Mouse (Mus musculus) embryonic facial prominence, embryonic 15.5 days (tissue): ENCODE measurements around the gene H3f3a. TPM values are rescaled to one million over a fixed set of nuclear protein-coding genes. Genes with fewer than 3 reads are reported as not detected.
A peak's percentile ranks its signal among the peaks of the same experiment; 100 is the strongest.

Experiments
- ATAC-seq: fragments of 200-750 bp; cut with Nextera tagmentation; 2 replicates; pipeline ENCODE4 v1.8.0; 2017; ENCODE audit warnings: low read depth, moderate TSS enrichment; ENCODE audit not compliant: insufficient number of reproducible peaks, low FRiP score, low TSS enrichment
- H3K27ac ChIP-seq: fragments of 300-500 bp; sonication (generic); replicated peaks from 2 replicates; pipeline ENCODE4 v1.5.1; 2015; ENCODE audit warnings: mild to moderate bottlenecking, inconsistent platforms
- H3K27me3 ChIP-seq: fragments of 300-500 bp; sonication (generic); 2 replicates; pipeline ENCODE4 v1.6.1; 2015; ENCODE audit warnings: inconsistent platforms
- H3K36me3 ChIP-seq: fragments of 300-500 bp; sonication (generic); 2 replicates; pipeline ENCODE4 v1.6.1; 2015; ENCODE audit warnings: mild to moderate bottlenecking, inconsistent platforms
- H3K4me1 ChIP-seq: fragments of 300-500 bp; sonication (generic); 2 replicates; pipeline ENCODE4 v1.6.1; 2015; ENCODE audit warnings: inconsistent platforms
- H3K4me2 ChIP-seq: fragments of 300-500 bp; sonication (generic); replicated peaks from 2 replicates; pipeline ENCODE4 v1.6.1; 2015; ENCODE audit warnings: mild to moderate bottlenecking, inconsistent platforms
- H3K4me3 ChIP-seq: fragments of 300-500 bp; sonication (generic); replicated peaks from 2 replicates; pipeline ENCODE4 v1.5.1; 2015; ENCODE audit warnings: mild to moderate bottlenecking, inconsistent platforms
- H3K9ac ChIP-seq: fragments of 300-500 bp; sonication (generic); 2 replicates; pipeline ENCODE4 v1.6.1; 2015; ENCODE audit warnings: inconsistent platforms
- H3K9me3 ChIP-seq: fragments of 300-500 bp; sonication (generic); replicated peaks from 2 replicates; pipeline ENCODE4 v1.6.1; 2016; ENCODE audit warnings: inconsistent platforms
- WGBS: fragments of 180-500 bp; shearing (Covaris S2); methylation state at CpG from one replicate; pipeline ENCODE4 v1.1.7; 2015; 5-methylcytosine and 5-hydroxymethylcytosine counted together
- polyA plus RNA-seq: library from polyadenylated mRNA; unstranded; fragments of >200 nt; fragmentation: Nextera tagmentation; extraction: Ambion mirVana; gene quantifications from 2 replicates; pipeline ENCODE4 v1.2.1, GENCODE M21; 2015

Gene H3f3a
- polyA plus RNA-seq: 2,445 and 2,695 TPM in 2 replicates

GRCm38 (mm10) chr1:180813885-180814740 lies at the start of gene H3f3a:
H3f3a (minus strand) TSS chr1:180813943.
- Histone ChIP-seq H3K9me3 (no peaks in the 10 kb centered on the region), H3K36me3 (peaks cover 9% of the 10 kb centered on the region), H3K9ac (peak within 1 kb of the TSS; percentile 99), H3K4me2 (peak within 1 kb of the TSS; percentile 64), H3K27me3 (no peaks in the 10 kb centered on the region), H3K27ac (peak within 1 kb of the TSS; percentile 100), H3K4me3 (peak within 1 kb of the TSS; percentile 78), H3K4me1 (peaks cover 28% of the 10 kb centered on the region)
- peak; percentile 74 for ATAC-seq
- WGBS: under 1% methylated on average over 69 of the region's 69 CpGs

GRCm38 (mm10) chr1:180860030-180860429 lies 46.3 kb upstream of the H3f3a start:
- no peak for ATAC-seq

GRCm38 (mm10) chr1:180858763-180859162 lies 45.0 kb upstream of the H3f3a start:
- no peak for ATAC-seq
- no peak overlapping the region for H3K9ac ChIP-seq
- H3K27me3 ChIP-seq: no peaks in the 10 kb centered on the region
- no peaks in the 10 kb centered on the region for H3K9me3 ChIP-seq
- no peak overlapping the region for H3K4me2 ChIP-seq
- no peaks in the 10 kb centered on the region for H3K4me1 ChIP-seq
- H3K36me3 ChIP-seq: peaks cover 86% of the 10 kb centered on the region
- no peak overlapping the region for H3K4me3 ChIP-seq
- no peak overlapping the region for H3K27ac ChIP-seq

More at GRCm38 (mm10) chr1:180860030-180860429, 46.3 kb upstream of the H3f3a start:
- no peak overlapping the region for H3K9ac ChIP-seq
- no peaks in the 10 kb centered on the region for H3K27me3 ChIP-seq
- WGBS: 90% methylated on average over 6 of the region's 6 CpGs
- no peaks in the 10 kb centered on the region for H3K4me1 ChIP-seq
- H3K27ac ChIP-seq: no peak overlapping the region
- no peak overlapping the region for H3K4me2 ChIP-seq
- H3K9me3 ChIP-seq: no peaks in the 10 kb centered on the region
- no peak overlapping the region for H3K4me3 ChIP-seq
- H3K36me3 ChIP-seq: peaks cover 93% of the 10 kb centered on the region

- H3K27me3 ChIP-seq: no peaks in the 10 kb centered on the region
- H3K4me1 ChIP-seq: peaks cover 42% of the 10 kb centered on the region
- H3K9ac ChIP-seq: peak within 1 kb of the TSS; percentile 89
- peak; percentile 98 for ATAC-seq
- H3K36me3 ChIP-seq: peaks cover 9% of the 10 kb centered on the region; the same call in 1 of the 2 replicates
- H3K9me3 ChIP-seq: no peaks in the 10 kb centered on the region
- H3K4me3 ChIP-seq: peak within 1 kb of the TSS; percentile 87
- peak within 1 kb of the TSS; percentile 100 for H3K27ac ChIP-seq
- WGBS: under 1% methylated on average over 77 of the region's 77 CpGs
- peak within 1 kb of the TSS; percentile 69 for H3K4me2 ChIP-seq
These were observed 36.9 kb upstream of the H3f3a start, which contains the start of gene Sde2 for GRCm38 (mm10) chr1:180850316-180851270. Sde2 (plus strand) TSS chr1:180851127.

GRCm38 (mm10) chr1:180849701-180850301 lies 36.1 kb upstream of the H3f3a start:
- 25% methylated on average over 11 of the region's 11 CpGs for WGBS
- ATAC-seq: no peak
- H3K9ac ChIP-seq: peak overlapping the region; percentile 50; the same call in 1 of the 2 replicates

GRCm38 (mm10) chr1:180848511-180849241 lies 34.9 kb upstream of the H3f3a start:
- no peaks in the 10 kb centered on the region for H3K27me3 ChIP-seq
- WGBS: 9% methylated on average over 11 of the region's 11 CpGs
- no peak for ATAC-seq

More at GRCm38 (mm10) chr1:180849701-180850301, 36.1 kb upstream of the H3f3a start:
- H3K36me3 ChIP-seq: 0 out of 2 replicates have a peak, but pooled peaks cover 1% of the 10 kb centered on the region
- no peaks in the 10 kb centered on the region for H3K27me3 ChIP-seq
- H3K4me1 ChIP-seq: peaks cover 42% of the 10 kb centered on the region
- H3K4me2 ChIP-seq: peak overlapping the region; percentile 69
- no peaks in the 10 kb centered on the region for H3K9me3 ChIP-seq
- peak overlapping the region; percentile 100 for H3K27ac ChIP-seq
- peak overlapping the region; percentile 87 for H3K4me3 ChIP-seq

GRCm38 (mm10) chr1:180848114-180848510 lies 34.4 kb upstream of the H3f3a start:
- H3K4me2 ChIP-seq: peak overlapping the region; percentile 65
- H3K4me3 ChIP-seq: peak overlapping the region; percentile 37
- peak overlapping the region; percentile 39 for H3K9ac ChIP-seq
- no peaks in the 10 kb centered on the region for H3K9me3 ChIP-seq
- under 1% methylated on average over 9 of the region's 9 CpGs for WGBS
- H3K36me3 ChIP-seq: no peaks in the 10 kb centered on the region
- H3K4me1 ChIP-seq: peaks cover 42% of the 10 kb centered on the region
- no peaks in the 10 kb centered on the region for H3K27me3 ChIP-seq
- ATAC-seq: peak; percentile 61
- peak overlapping the region; percentile 100 for H3K27ac ChIP-seq

More at GRCm38 (mm10) chr1:180848511-180849241, 34.9 kb upstream of the H3f3a start:
- peak overlapping the region; percentile 65 for H3K4me2 ChIP-seq
- peak overlapping the region; percentile 100 for H3K27ac ChIP-seq
- H3K4me1 ChIP-seq: peaks cover 42% of the 10 kb centered on the region
- no peaks in the 10 kb centered on the region for H3K9me3 ChIP-seq
- peak overlapping the region; percentile 39; the same call in 1 of the 2 replicates for H3K9ac ChIP-seq
- peak overlapping the region; percentile 37 for H3K4me3 ChIP-seq
- H3K36me3 ChIP-seq: no peaks in the 10 kb centered on the region

GRCm38 (mm10) chr1:180841561-180842300 lies 28.0 kb upstream of the H3f3a start:
- H3K9ac ChIP-seq: no peak overlapping the region
- no peak overlapping the region for H3K4me2 ChIP-seq
- H3K4me3 ChIP-seq: no peak overlapping the region
- 84% methylated on average over 8 of the region's 8 CpGs for WGBS
- H3K27ac ChIP-seq: no peak overlapping the region
- no peaks in the 10 kb centered on the region for H3K4me1 ChIP-seq
- no peaks in the 10 kb centered on the region for H3K27me3 ChIP-seq
- H3K9me3 ChIP-seq: no peaks in the 10 kb centered on the region
- no peaks in the 10 kb centered on the region for H3K36me3 ChIP-seq
- ATAC-seq: no peak

- ATAC-seq: no peak
- H3K9ac ChIP-seq: no peak overlapping the region
These were observed 25.6 kb upstream of the H3f3a start for GRCm38 (mm10) chr1:180839201-180839910.

More at GRCm38 (mm10) chr1:180839201-180839910, 25.6 kb upstream of the H3f3a start:
- Histone ChIP-seq H3K4me2 (no peak overlapping the region), H3K27me3 (no peaks in the 10 kb centered on the region), H3K27ac (no peak overlapping the region), H3K4me3 (no peak overlapping the region), H3K36me3 (no peaks in the 10 kb centered on the region), H3K4me1 (no peaks in the 10 kb centered on the region), H3K9me3 (no peaks in the 10 kb centered on the region)
- 78% methylated on average over 8 of the region's 8 CpGs for WGBS
